Comparison of ENCODE assay signal across 12 mouse cellular contexts in genomic region chr12:13255068-13255467, GRCm38 (mm10). TPM values are rescaled to one million over a fixed set of nuclear protein-coding genes. Genes with fewer than 3 reads are reported as not detected.
DNase-seq lines count a peak whose midpoint lies in the region; ATAC-seq and TF ChIP-seq lines count a peak whose summit lies in the region.
"Had no signal": no experiment of that assay in that cellular context is flagged by ENCODE, and none has a peak within 500 bp of the region (broad histone marks: within the 10 kb centered on the region; RNA-seq: fewer than 3 reads in every experiment).

No protein-coding gene starts in this region.

- peak; percentile 40 for DNase-seq in adrenal gland, postnatal 14 days
- DNase-seq in adrenal gland, adult 8-10 months: no peak
- peak; percentile 34 for DNase-seq in heart, postnatal 0 days (ENCODE audit: low spot score)
- DNase-seq in midbrain, embryonic 10.5 days (ENCODE audit: low spot score): no peak
- DNase-seq in right cerebral cortex, postnatal 36 days (ENCODE audit: low spot score in 2 of 2): no peak
- no peak for DNase-seq in urinary bladder, postnatal 14 days (ENCODE audit: low spot score)
- DNase-seq: cerebellum, adult 9-10 months; left cerebral cortex, postnatal 4 days; lung, adult 2 months had no signal

- H3K4me1 ChIP-seq in neural tube, embryonic 14.5 days (ENCODE audit: control insufficient read depth, insufficient read depth, low read length): 0 out of 2 replicates have a peak, but pooled peaks cover 4% of the 10 kb centered on the region
- peaks cover 11% of the 10 kb centered on the region for H3K4me1 ChIP-seq in neural tube, embryonic 15.5 days
- peaks cover 6% of the 10 kb centered on the region; the same call in 1 of the 2 replicates for H3K4me1 ChIP-seq in heart, postnatal 0 days (ENCODE audit: control insufficient read depth, insufficient read depth)
- H3K4me1 ChIP-seq in midbrain, embryonic 10.5 days: no peaks in the 10 kb centered on the region

- no peaks in the 10 kb centered on the region for H3K27me3 ChIP-seq in neural tube, embryonic 14.5 days (ENCODE audit: control insufficient read depth, insufficient read depth, low read length)
- no peaks in the 10 kb centered on the region for H3K27me3 ChIP-seq in neural tube, embryonic 15.5 days (replicated peaks)
- H3K27me3 ChIP-seq in heart, postnatal 0 days (ENCODE audit: control insufficient read depth, insufficient read depth, low read length): no peaks in the 10 kb centered on the region
- no peaks in the 10 kb centered on the region for H3K27me3 ChIP-seq in midbrain, embryonic 10.5 days (ENCODE audit: low read depth, poor library complexity, severe bottlenecking)

- H3K27ac ChIP-seq in neural tube, embryonic 14.5 days (ENCODE audit: low read depth, low read length): no peak overlapping the region
- H3K27ac ChIP-seq in neural tube, embryonic 15.5 days (replicated peaks): no peak overlapping the region
- no peak overlapping the region for H3K27ac ChIP-seq in heart, postnatal 0 days (ENCODE audit: low read depth)
- H3K27ac ChIP-seq in midbrain, embryonic 10.5 days (replicated peaks): no peak overlapping the region

- no peak overlapping the region for H3K9ac ChIP-seq in neural tube, embryonic 14.5 days (replicated peaks; ENCODE audit: low read depth, low read length)
- H3K9ac ChIP-seq in neural tube, embryonic 15.5 days (replicated peaks): no peak overlapping the region
- H3K9ac ChIP-seq in heart, postnatal 0 days (replicated peaks; ENCODE audit: low read depth, low read length): no peak overlapping the region

- no peaks in the 10 kb centered on the region for H3K36me3 ChIP-seq in neural tube, embryonic 14.5 days (ENCODE audit: control insufficient read depth, insufficient read depth, low read length)
- H3K36me3 ChIP-seq in neural tube, embryonic 15.5 days: no peaks in the 10 kb centered on the region
- no peaks in the 10 kb centered on the region for H3K36me3 ChIP-seq in heart, postnatal 0 days (replicated peaks; ENCODE audit: control insufficient read depth, insufficient read depth, low read length)
- H3K36me3 ChIP-seq in midbrain, embryonic 10.5 days: no peaks in the 10 kb centered on the region

- no peak overlapping the region for H3K4me3 ChIP-seq in neural tube, embryonic 14.5 days (ENCODE audit: low read depth, low read length)
- H3K4me3 ChIP-seq in neural tube, embryonic 15.5 days (replicated peaks): no peak overlapping the region
- no peak overlapping the region for H3K4me3 ChIP-seq in heart, postnatal 0 days (ENCODE audit: low read depth, low read length)
- H3K4me3 ChIP-seq in midbrain, embryonic 10.5 days: no peak overlapping the region

- ATAC-seq in neural tube, embryonic 14.5 days (ENCODE audit: low read depth): peak; percentile 60
- ATAC-seq in neural tube, embryonic 15.5 days (ENCODE audit: low FRiP score): no peak
- peak; percentile 53; the same call in 1 of the 2 replicates for ATAC-seq in heart, postnatal 0 days (ENCODE audit: insufficient read depth, low read depth)
- ATAC-seq: intestine, postnatal 0 days had no signal

- H3K9me3 ChIP-seq in neural tube, embryonic 14.5 days (ENCODE audit: control insufficient read depth, low read length): no peaks in the 10 kb centered on the region
- H3K9me3 ChIP-seq in neural tube, embryonic 15.5 days (replicated peaks): no peaks in the 10 kb centered on the region
- H3K9me3 ChIP-seq in heart, postnatal 0 days (replicated peaks; ENCODE audit: control insufficient read depth, low read length): no peaks in the 10 kb centered on the region
- no peaks in the 10 kb centered on the region for H3K9me3 ChIP-seq in midbrain, embryonic 10.5 days (replicated peaks)

- WGBS in neural tube, embryonic 14.5 days: 14% methylated on average over 3 of the region's 3 CpGs
- 9% methylated on average over 3 of the region's 3 CpGs for WGBS in neural tube, embryonic 15.5 days
- 12% methylated on average over 3 of the region's 3 CpGs for WGBS in heart, postnatal 0 days
- 58% methylated on average over 3 of the region's 3 CpGs for WGBS in midbrain, embryonic 10.5 days

- TF ChIP-seq CTCF in heart, postnatal 0 days (IDR thresholded peaks at IDR 0.05; ENCODE audit: low read depth): no peak

- no peak for TF ChIP-seq EP300 in heart, postnatal 0 days (IDR thresholded peaks at IDR 0.05; ENCODE audit: low read depth)

- no peak overlapping the region for H3K4me2 ChIP-seq in neural tube, embryonic 14.5 days (ENCODE audit: low read depth, low read length)
- H3K4me2 ChIP-seq in neural tube, embryonic 15.5 days: no peak overlapping the region
- peak overlapping the region; percentile 14; the same call in 1 of the 2 replicates for H3K4me2 ChIP-seq in heart, postnatal 0 days (ENCODE audit: low read depth, low read length)

RNA-seq across cellular contexts. Expression of gene Ddx1, which starts 6.1 kb away (rescaled TPM):
- 86.7 and 102 TPM in 2 replicates for total RNA-seq in adrenal gland, postnatal 14 days (2021)
- 10 to 100 TPM; 85.9 to 96.7 (median 88.0) TPM for total RNA-seq in adrenal gland, adult 8-10 months (2022)
- polyA plus RNA-seq in neural tube, embryonic 14.5 days (2014; fragmentation: Nextera tagmentation; extraction: Ambion mirVana): 141 and 169 TPM in 2 replicates
- 130 and 139 TPM in 2 replicates for polyA plus RNA-seq in neural tube, embryonic 15.5 days (2015; fragmentation: Nextera tagmentation; extraction: Ambion mirVana)
- 23.8 and 33.7 TPM in 2 replicates for total RNA-seq in heart, postnatal 0 days (2014; rRNA removed; ENCODE audit: low replicate concordance)
- polyA plus RNA-seq in heart, postnatal 0 days (2015; fragmentation: Nextera tagmentation; extraction: Ambion mirVana): 62.6 TPM in 2 replicates
- polyA plus RNA-seq in midbrain, embryonic 10.5 days (2016; fragmentation: Nextera tagmentation; extraction: Ambion mirVana): 194 and 202 TPM in 2 replicates

RNA-seq across cellular contexts. Expression of gene Nbas, which starts 13.9 kb away (rescaled TPM):
- total RNA-seq in adrenal gland, postnatal 14 days (2021): 24.9 and 25.0 TPM in 2 replicates
- 10 to 100 TPM; 30.2 to 37.3 (median 34.0) TPM for total RNA-seq in adrenal gland, adult 8-10 months (2022)
- polyA plus RNA-seq in neural tube, embryonic 14.5 days (2014; fragmentation: Nextera tagmentation; extraction: Ambion mirVana): 24.9 and 27.6 TPM in 2 replicates
- 15.1 and 15.4 TPM in 2 replicates for polyA plus RNA-seq in neural tube, embryonic 15.5 days (2015; fragmentation: Nextera tagmentation; extraction: Ambion mirVana)
- 20.2 and 29.1 TPM in 2 replicates for total RNA-seq in heart, postnatal 0 days (2014; rRNA removed; ENCODE audit: low replicate concordance)
- polyA plus RNA-seq in heart, postnatal 0 days (2015; fragmentation: Nextera tagmentation; extraction: Ambion mirVana): 3.9 TPM in 2 replicates
- polyA plus RNA-seq in midbrain, embryonic 10.5 days (2016; fragmentation: Nextera tagmentation; extraction: Ambion mirVana): 13.3 and 14.9 TPM in 2 replicates

Comparison
In these comparisons a context has a peak if more than half of its experiments do, and no peak if none do; other contexts are left out.
1. DNase-seq: peak in adrenal gland, postnatal 14 days (single experiment) and heart, postnatal 0 days (single experiment); none in adrenal gland, adult 8-10 months (single experiment), midbrain, embryonic 10.5 days (single experiment), right cerebral cortex, postnatal 36 days (0 of 2) and urinary bladder, postnatal 14 days (single experiment).